Mouse (Mus musculus) C2C12 (cell line): ENCODE results near the gene Zfp30.

ENCODE experiments used
- CTCF ChIP-seq: IDR thresholded peaks from one replicate; pipeline ENCODE4 v1.5.1; 2011; ENCODE audit not compliant: control insufficient read depth, insufficient read depth, insufficient read length
- FOSL1 ChIP-seq: IDR thresholded peaks from one replicate; pipeline ENCODE4 v1.8.0; 2011; ENCODE audit warnings: mild to moderate bottlenecking, low read length; ENCODE audit not compliant: poor library complexity, insufficient read depth, severe bottlenecking
- MAX ChIP-seq: IDR thresholded peaks from one replicate; pipeline ENCODE4 v1.6.1; 2011; ENCODE audit warnings: mild to moderate bottlenecking, control low read depth
- MYOD1 ChIP-seq: IDR thresholded peaks from one replicate; pipeline ENCODE4 v1.6.1; 2011; ENCODE audit warnings: low read depth; ENCODE audit not compliant: control insufficient read depth, insufficient read length

- TF ChIP-seq CTCF, result no peak
- no peak for TF ChIP-seq MYOD1
- no peak for TF ChIP-seq MAX
- TF ChIP-seq FOSL1, result no peak
Observed at GRCm38 (mm10) chr7:29815061-29815784, 31.4 kb downstream of the Zfp30 start.
